Mouse (Mus musculus): ENCODE measurements around the gene Zfp346.

The Zfp346 gene

GRCm38 (mm10) chr13:55152621-55153415, 47.7 kb downstream of the Zfp346 start, which contains the start of gene Fgfr4:
TSS of gene Fgfr4 (plus strand) at chr13:55152640.
- DNase-seq (ENCODE audit: low read depth): no peak

GRCm38 (mm10) chr13:55153951-55154350, 48.8 kb downstream of the Zfp346 start:
- DNase-seq (ENCODE audit: low read depth): no peak

DNA sequence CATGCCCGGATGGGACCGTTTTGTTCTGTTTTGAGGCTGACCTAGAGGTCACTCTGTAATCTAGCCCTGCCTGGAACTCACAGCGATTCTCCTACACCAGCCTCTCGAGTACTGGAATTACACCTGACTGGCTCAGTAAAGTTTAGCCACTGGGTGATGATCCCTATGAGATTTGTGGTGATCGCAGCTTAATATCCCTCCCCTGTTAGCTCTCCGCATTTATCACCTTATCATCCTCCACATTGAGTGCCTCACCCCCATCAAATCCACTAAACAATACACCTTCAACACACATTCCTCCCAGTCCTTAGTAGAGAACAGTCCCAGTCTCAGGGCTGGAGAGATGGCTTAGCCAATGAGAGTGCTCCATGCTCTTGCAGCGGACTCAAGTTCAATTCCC, 57.3 kb downstream of the Zfp346 start:
- no peak for DNase-seq (ENCODE audit: low read depth)

DNA sequence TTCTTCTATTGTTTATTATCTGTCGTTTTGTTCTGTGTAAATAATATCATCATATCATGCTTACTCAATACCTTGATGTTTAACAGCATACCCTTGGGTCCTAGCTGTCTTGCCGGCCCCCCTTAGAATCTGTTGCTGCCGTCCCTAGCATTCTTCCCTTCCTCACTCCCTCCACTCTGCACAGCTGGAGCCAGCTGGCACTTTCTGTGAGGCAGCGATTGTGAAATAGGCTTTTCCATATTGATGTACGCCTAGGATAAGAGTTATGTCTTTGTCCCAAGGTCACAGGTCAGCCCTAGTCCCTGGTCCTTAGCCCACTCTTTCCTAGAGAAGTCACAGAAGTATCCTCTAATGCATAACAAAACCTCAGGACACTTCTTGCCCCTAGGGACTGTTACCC, 58.4 kb downstream of the Zfp346 start:
- no peak for DNase-seq (ENCODE audit: low read depth)

DNA sequence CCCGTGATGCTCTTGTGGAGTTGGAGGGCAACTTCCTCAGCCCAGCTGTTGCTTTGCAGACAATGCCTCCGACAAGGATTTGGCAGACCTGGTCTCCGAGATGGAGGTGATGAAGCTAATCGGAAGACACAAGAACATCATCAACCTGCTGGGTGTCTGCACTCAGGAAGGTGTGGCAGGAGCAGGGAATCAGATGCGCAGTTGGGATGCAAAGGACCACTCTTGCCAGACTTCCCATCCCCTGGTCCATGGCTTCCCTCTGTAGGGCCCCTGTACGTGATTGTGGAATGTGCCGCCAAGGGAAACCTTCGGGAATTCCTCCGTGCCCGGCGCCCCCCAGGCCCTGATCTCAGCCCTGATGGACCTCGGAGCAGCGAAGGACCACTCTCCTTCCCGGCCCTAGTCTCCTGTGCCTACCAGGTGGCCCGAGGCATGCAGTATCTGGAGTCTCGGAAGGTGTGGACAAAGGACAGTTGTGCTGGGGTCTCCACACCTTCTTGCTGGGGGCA, 60.8 kb downstream of the Zfp346 start:
- DNase-seq (ENCODE audit: low read depth): no peak

DNA sequence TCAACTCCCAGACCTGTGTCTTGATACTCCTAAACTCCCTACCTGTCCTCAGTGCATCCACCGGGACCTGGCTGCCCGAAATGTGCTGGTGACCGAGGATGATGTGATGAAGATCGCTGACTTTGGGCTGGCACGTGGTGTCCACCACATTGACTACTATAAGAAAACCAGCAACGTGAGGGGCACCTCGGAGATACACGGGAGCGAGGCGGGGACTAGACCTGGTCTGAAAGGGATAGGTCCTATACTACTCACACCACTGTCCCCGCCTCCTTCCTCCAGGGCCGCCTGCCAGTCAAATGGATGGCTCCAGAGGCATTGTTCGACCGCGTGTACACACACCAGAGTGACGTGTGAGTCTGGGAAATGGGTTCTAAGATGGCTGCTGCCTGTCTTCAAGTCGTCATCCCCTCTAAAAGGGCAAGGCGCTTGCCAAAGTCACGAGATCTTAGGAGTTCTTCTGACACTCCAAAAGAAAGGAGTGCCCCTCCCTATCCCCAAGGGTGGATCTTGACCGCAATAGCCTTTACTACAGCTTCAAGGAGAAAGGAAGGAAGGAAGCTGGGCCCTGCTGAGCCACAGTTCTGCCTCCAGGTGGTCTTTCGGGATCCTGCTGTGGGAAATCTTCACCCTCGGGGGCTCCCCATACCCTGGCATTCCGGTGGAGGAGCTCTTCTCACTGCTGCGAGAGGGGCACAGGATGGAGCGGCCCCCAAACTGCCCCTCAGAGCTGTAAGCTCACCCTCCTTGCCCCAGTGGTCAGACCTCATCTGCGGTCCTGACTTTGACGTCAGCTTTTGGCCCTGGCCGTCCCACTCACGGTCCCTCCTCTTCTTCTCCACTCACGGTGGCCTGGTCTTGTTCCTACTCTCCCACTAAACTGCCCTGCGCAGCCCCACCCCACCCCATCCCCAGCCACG, 62.0 kb downstream of the Zfp346 start:
- DNase-seq (ENCODE audit: low read depth): peak; percentile 22

- DNase-seq (ENCODE audit: low read depth): no peak
Measured at GRCm38 (mm10) chr13:55167798-55168197, 62.7 kb downstream of the Zfp346 start.

- no peak for DNase-seq (ENCODE audit: low read depth)
Measured at GRCm38 (mm10) chr13:55168255-55168654, 63.1 kb downstream of the Zfp346 start.

DNA sequence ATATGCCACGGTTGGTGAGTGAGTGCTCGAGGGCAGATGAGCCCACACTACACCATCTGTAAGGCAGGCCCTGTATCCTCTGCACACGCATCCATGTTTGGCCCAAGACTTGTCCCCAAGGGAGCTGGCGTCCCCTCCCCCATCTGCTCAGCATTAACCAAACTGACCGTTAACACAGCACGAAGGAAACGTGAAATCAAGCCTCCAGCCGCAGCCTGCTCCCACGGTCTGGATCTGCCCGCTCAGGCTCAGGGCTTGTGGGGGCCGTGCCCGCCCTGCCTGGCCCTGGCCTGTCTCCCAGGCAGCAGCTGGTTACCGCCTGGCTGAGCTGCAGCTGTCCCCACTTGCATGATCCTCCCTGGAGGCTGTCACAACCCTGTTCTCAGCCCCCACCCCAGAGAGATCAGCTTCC, 63.9 kb downstream of the Zfp346 start:
- DNase-seq (ENCODE audit: low read depth): no peak

DNA sequence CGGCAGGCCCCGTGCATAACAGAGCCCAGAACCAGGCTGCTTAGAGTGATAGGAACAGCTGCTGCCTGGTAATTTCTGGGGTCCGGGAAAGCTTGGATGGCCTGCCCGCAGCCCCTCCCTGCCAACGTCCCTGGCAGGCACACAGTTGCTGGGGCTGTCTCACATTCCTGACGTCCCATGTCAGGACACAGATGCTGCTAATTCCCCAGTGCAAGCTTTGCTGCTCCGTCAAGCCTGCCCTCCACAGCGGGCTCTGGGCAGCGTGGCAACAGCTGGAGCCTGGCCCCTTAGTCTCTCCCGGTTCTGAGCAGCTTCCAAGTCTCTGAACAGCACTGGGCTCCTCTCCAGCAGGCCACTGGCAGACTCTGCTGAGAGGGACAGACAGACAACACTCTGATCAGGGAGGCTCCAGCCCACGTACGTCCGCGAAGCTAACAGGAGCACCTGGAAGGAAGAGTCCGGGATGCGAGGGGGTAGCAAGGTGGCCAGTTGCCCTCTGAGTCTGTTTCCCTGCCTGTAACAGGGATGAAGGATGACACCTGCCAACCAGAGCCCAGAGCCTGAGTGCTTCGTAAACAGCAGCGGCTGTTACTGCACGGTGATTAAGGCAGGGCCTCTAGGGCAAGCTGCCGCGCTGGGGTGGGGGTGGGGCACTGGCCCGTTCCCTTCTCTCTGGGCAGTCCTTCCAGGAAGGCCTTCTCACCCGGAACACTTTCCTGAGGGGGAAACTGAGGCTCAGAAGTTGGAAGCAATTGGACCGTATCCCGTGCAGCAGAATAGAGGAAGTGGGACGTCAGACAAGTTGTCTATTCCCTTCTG, 66.6 kb downstream of the Zfp346 start:
- DNase-seq (ENCODE audit: low read depth): no peak

DNA sequence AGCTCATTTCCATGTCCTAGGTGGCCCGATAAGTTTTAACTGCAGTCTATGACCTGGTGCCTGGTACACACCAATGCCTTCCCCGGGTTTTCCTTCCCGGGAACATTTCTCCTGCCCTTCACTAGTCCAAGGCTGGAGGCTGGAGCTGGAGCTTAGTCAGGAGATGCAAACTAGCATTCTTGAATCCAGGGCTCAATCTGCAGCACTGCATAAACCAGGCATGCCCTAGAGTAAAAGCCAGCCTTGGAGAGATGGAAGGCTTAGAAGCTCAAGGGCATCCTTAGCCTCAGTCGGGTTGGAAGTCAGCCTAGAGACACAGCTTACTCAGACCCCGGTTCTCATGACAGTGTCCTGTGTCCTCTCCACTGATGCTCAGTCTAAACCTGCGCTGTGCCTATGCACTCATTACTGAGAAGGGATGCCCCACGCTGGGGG, 67.2 kb downstream of the Zfp346 start:
- no peak for DNase-seq (ENCODE audit: low read depth)

- DNase-seq (ENCODE audit: low read depth): no peak
Measured at GRCm38 (mm10) chr13:55174347-55174746, 69.2 kb downstream of the Zfp346 start.

DNA sequence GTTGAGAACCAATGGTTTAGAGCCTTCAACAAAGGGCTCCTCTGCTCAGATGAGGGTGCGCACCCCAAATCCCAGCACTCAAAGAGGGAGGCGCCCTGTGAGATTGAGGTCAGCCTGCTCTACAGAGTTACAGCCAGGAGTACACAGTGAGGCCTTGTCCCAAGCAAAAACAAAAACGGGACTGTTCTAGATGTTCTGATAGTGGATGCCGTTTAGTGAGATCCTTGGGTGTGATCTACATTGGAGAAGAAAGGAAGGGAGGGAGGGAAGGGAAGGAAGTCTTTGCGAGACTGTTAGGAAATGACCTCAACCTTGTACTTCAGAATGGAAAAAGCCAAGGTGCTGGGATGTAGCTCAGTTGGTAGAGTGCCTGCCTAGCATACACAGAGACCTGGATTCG, 71.2 kb downstream of the Zfp346 start:
- peak; percentile 22 for DNase-seq (ENCODE audit: low read depth)

- peak; percentile 35 for DNase-seq (ENCODE audit: low read depth)
Measured at GRCm38 (mm10) chr13:55177903-55178496, 72.9 kb downstream of the Zfp346 start.

GRCm38 (mm10) chr13:55178556-55178955, 73.4 kb downstream of the Zfp346 start:
- DNase-seq (ENCODE audit: low read depth): peak; percentile 81

DNA sequence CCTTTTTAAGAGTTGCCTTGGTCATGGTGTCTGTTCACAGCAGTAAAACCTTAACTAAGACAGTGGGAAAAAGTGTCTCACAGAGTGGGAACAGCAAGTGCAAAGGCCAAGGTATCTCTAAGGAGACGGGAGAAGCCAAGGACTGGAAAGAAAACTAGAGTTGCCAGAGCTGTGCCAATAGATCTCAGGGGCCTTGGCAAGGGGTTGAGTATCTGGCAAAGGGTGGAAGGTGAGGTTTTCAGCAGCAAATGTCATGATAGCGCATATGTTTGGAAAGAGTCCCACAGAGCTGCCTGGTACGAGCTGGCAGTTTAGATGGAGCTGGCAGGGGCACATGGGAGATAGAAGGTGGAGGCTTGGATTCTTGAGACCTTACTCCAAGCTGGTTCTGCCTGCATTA, 74.5 kb downstream of the Zfp346 start:
- no peak for DNase-seq (ENCODE audit: low read depth)

- DNase-seq (ENCODE audit: low read depth): peak; percentile 34
Measured at GRCm38 (mm10) chr13:55181786-55182172, 76.7 kb downstream of the Zfp346 start.

GRCm38 (mm10) chr13:55182173-55182894, 77.2 kb downstream of the Zfp346 start:
- DNase-seq (ENCODE audit: low read depth): peak; percentile 91

DNA sequence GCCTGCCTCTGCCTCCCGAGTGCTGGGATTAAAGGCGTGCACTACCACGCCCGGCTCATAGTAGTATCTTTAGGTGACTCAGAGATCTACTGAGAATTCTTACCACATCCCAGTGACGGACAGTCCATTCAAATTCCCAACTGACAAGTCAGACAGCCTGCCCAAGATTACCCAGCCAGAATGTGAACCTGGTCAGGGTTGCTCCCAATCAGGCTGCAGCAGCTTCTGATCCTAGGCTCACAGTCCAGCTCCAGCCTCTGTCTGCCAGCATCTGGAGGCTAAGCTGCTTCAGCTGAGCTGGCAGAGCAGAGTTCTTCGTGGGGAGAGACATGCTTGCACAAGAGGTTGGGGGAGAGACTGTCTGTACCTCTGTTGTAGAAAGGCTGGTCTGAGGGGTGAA, 78.3 kb downstream of the Zfp346 start:
- peak; percentile 41 for DNase-seq (ENCODE audit: low read depth)
